Mouse (Mus musculus) embryonic facial prominence, embryonic 11.5 days (tissue): ENCODE data around the gene Antxr2. TPM values are rescaled to one million over a fixed set of nuclear protein-coding genes. Genes with fewer than 3 reads are reported as not detected.
A peak's percentile ranks its signal among the peaks of the same experiment; 100 is the strongest.

Experiments
- ATAC-seq: fragments of 200-750 bp; cut with Nextera tagmentation; replicated peaks from 2 replicates; pipeline ENCODE4 v1.8.0; 2017; ENCODE audit warnings: low read depth; ENCODE audit not compliant: insufficient number of reproducible peaks, low FRiP score, low TSS enrichment
- DNase-seq: peaks from one replicate; pipeline ENCODE4 v3.0.0-alpha.2; 2015; ENCODE audit warnings: low spot score
- H3K27ac ChIP-seq: fragments of 300-500 bp; sonication (generic); replicated peaks from 2 replicates; pipeline ENCODE4 v1.5.1; 2014; ENCODE audit warnings: mild to moderate bottlenecking, low read depth, low read length, control low read depth
- H3K27me3 ChIP-seq: fragments of 300-500 bp; sonication (generic); 2 replicates; pipeline ENCODE4 v1.6.1; 2014; ENCODE audit warnings: mild to moderate bottlenecking, low read length, moderate library complexity, mixed read lengths; ENCODE audit not compliant: control insufficient read depth, insufficient read depth
- H3K36me3 ChIP-seq: fragments of 300-500 bp; sonication (generic); replicated peaks from 2 replicates; pipeline ENCODE4 v1.6.1; 2014; ENCODE audit warnings: low read depth, mild to moderate bottlenecking, low read length, moderate library complexity, mixed read lengths; ENCODE audit not compliant: control insufficient read depth, insufficient read depth
- H3K4me1 ChIP-seq: fragments of 300-500 bp; sonication (generic); 2 replicates; pipeline ENCODE4 v1.6.1; 2014; ENCODE audit warnings: low read length, mixed read lengths; ENCODE audit not compliant: control insufficient read depth, insufficient read depth
- H3K4me2 ChIP-seq: fragments of 300-500 bp; sonication (generic); 2 replicates; pipeline ENCODE4 v1.6.1; 2014; ENCODE audit warnings: low read depth, mild to moderate bottlenecking, control low read depth, low read length, moderate library complexity
- H3K4me3 ChIP-seq: fragments of 300-500 bp; sonication (generic); 2 replicates; pipeline ENCODE4 v1.5.1; 2014; ENCODE audit warnings: low read depth, low read length, control low read depth
- H3K9ac ChIP-seq: fragments of 300-500 bp; sonication (generic); replicated peaks from 2 replicates; pipeline ENCODE4 v1.6.1; 2014; ENCODE audit warnings: mild to moderate bottlenecking, control low read depth, low read length
- H3K9me3 ChIP-seq: fragments of 300-500 bp; sonication (generic); replicated peaks from 2 replicates; pipeline ENCODE4 v1.6.1; 2016; ENCODE audit warnings: mild to moderate bottlenecking, low read length, inconsistent platforms, mixed read lengths; ENCODE audit not compliant: control insufficient read depth
- WGBS: fragments of 180-500 bp; shearing (Covaris S2); extraction: QIAGEN DNeasy Blood & Tissue Kit; methylation state at CpG from one replicate; pipeline ENCODE4 v1.1.7; 2014; 5-methylcytosine and 5-hydroxymethylcytosine counted together
- polyA plus RNA-seq: library from polyadenylated mRNA; unstranded; fragments of >200 nt; fragmentation: Nextera tagmentation; extraction: Ambion mirVana; gene quantifications from 2 replicates; pipeline ENCODE4 v1.2.1, GENCODE M21; 2014

Gene Antxr2
- polyA plus RNA-seq, 1 experiment from 2014 or later = 20.4 TPM

GRCm38 (mm10) chr5:98030091-98030901 is 547 bp downstream of the Antxr2 start:
- peak overlapping the region; percentile 80 for H3K4me3 ChIP-seq
- peak overlapping the region; percentile 81 for H3K4me2 ChIP-seq
- ATAC-seq (peak; percentile 88), DNase-seq (peak; percentile 71)
- H3K4me1 ChIP-seq = no peaks in the 10 kb centered on the region
- peak overlapping the region; percentile 81 for H3K27ac ChIP-seq
- peak overlapping the region; percentile 93 for H3K9ac ChIP-seq
- H3K36me3 ChIP-seq = no peaks in the 10 kb centered on the region
- H3K27me3 ChIP-seq = no peaks in the 10 kb centered on the region
- WGBS = under 1% methylated on average over 36 of the region's 36 CpGs
- H3K9me3 ChIP-seq = no peaks in the 10 kb centered on the region

- no peaks in the 10 kb centered on the region for H3K27me3 ChIP-seq
- H3K9me3 ChIP-seq = no peaks in the 10 kb centered on the region
- H3K36me3 ChIP-seq = no peaks in the 10 kb centered on the region
- H3K9ac ChIP-seq = no peak overlapping the region
- H3K4me3 ChIP-seq = no peak overlapping the region
- WGBS = 80% methylated on average over 8 of the region's 8 CpGs
- H3K27ac ChIP-seq = no peak overlapping the region
- ATAC-seq (no peak), DNase-seq (no peak)
- no peak overlapping the region for H3K4me2 ChIP-seq
- H3K4me1 ChIP-seq = no peaks in the 10 kb centered on the region
Observed at GRCm38 (mm10) chr5:98027688-98028389, 3.0 kb downstream of the Antxr2 start.

GRCm38 (mm10) chr5:98025921-98026320 is 4.9 kb downstream of the Antxr2 start:
- Histone ChIP-seq H3K4me2 (no peak overlapping the region), H3K9me3 (no peaks in the 10 kb centered on the region), H3K27ac (no peak overlapping the region), H3K9ac (no peak overlapping the region), H3K36me3 (no peaks in the 10 kb centered on the region), H3K4me3 (no peak overlapping the region), H3K4me1 (no peaks in the 10 kb centered on the region), H3K27me3 (no peaks in the 10 kb centered on the region)
- no peak for DNase-seq
- no peak for ATAC-seq
- WGBS = 93% methylated on average over 2 of the region's 2 CpGs

GRCm38 (mm10) chr5:98024545-98024944 is 6.3 kb downstream of the Antxr2 start:
- Histone ChIP-seq H3K27me3 (no peaks in the 10 kb centered on the region), H3K9ac (no peak overlapping the region), H3K9me3 (no peaks in the 10 kb centered on the region), H3K36me3 (no peaks in the 10 kb centered on the region), H3K27ac (no peak overlapping the region), H3K4me1 (no peaks in the 10 kb centered on the region), H3K4me2 (no peak overlapping the region), H3K4me3 (no peak overlapping the region)
- 88% methylated on average over 2 of the region's 2 CpGs for WGBS
- DNase-seq (no peak), ATAC-seq (no peak)

GRCm38 (mm10) chr5:98021518-98021917 is 9.3 kb downstream of the Antxr2 start:
- H3K4me1 ChIP-seq = no peaks in the 10 kb centered on the region
- WGBS = 91% methylated on average over 4 of the region's 4 CpGs
- ATAC-seq (no peak), DNase-seq (no peak)
- no peak overlapping the region for H3K4me2 ChIP-seq
- no peaks in the 10 kb centered on the region for H3K27me3 ChIP-seq
- H3K4me3 ChIP-seq = no peak overlapping the region
- no peaks in the 10 kb centered on the region for H3K9me3 ChIP-seq
- no peak overlapping the region for H3K9ac ChIP-seq
- H3K36me3 ChIP-seq = no peaks in the 10 kb centered on the region
- no peak overlapping the region for H3K27ac ChIP-seq

- ATAC-seq = no peak
- H3K36me3 ChIP-seq = no peaks in the 10 kb centered on the region
- no peak for DNase-seq
- no peaks in the 10 kb centered on the region for H3K27me3 ChIP-seq
- no peak overlapping the region for H3K4me3 ChIP-seq
- H3K9me3 ChIP-seq = no peaks in the 10 kb centered on the region
- no peak overlapping the region for H3K4me2 ChIP-seq
- no peak overlapping the region for H3K9ac ChIP-seq
- no peak overlapping the region for H3K27ac ChIP-seq
- no peaks in the 10 kb centered on the region for H3K4me1 ChIP-seq
Observed at GRCm38 (mm10) chr5:98020658-98021057, 10.2 kb downstream of the Antxr2 start.

- Histone ChIP-seq H3K9ac (no peak overlapping the region), H3K27me3 (no peaks in the 10 kb centered on the region), H3K4me1 (no peaks in the 10 kb centered on the region), H3K36me3 (no peaks in the 10 kb centered on the region), H3K4me2 (no peak overlapping the region), H3K27ac (no peak overlapping the region), H3K4me3 (no peak overlapping the region), H3K9me3 (no peaks in the 10 kb centered on the region)
- 65% methylated on average over 1 of the region's 1 CpGs for WGBS
- DNase-seq = no peak
- no peak for ATAC-seq
Observed at GRCm38 (mm10) chr5:98019396-98019795, 11.4 kb downstream of the Antxr2 start.

GRCm38 (mm10) chr5:98018162-98018561 is 12.7 kb downstream of the Antxr2 start:
- Histone ChIP-seq H3K4me3 (no peak overlapping the region), H3K27me3 (no peaks in the 10 kb centered on the region), H3K9ac (no peak overlapping the region), H3K4me1 (no peaks in the 10 kb centered on the region), H3K4me2 (no peak overlapping the region), H3K36me3 (no peaks in the 10 kb centered on the region), H3K9me3 (no peaks in the 10 kb centered on the region), H3K27ac (no peak overlapping the region)
- 91% methylated on average over 6 of the region's 6 CpGs for WGBS
- ATAC-seq = no peak
- DNase-seq = no peak
